Mouse (Mus musculus) retina, postnatal 1 day (tissue): ENCODE results near the gene Rnaset2a.
"Not testable (repeated sequence)": the region's sequence is repeated elsewhere in the genome, so short reads cannot be mapped to it uniquely, and the experiment has no call there.

ENCODE experiments used
- DNase-seq: peaks from one replicate; pipeline ENCODE4 v3.0.0-alpha.2; 2012

Gene Rnaset2a

DNA sequence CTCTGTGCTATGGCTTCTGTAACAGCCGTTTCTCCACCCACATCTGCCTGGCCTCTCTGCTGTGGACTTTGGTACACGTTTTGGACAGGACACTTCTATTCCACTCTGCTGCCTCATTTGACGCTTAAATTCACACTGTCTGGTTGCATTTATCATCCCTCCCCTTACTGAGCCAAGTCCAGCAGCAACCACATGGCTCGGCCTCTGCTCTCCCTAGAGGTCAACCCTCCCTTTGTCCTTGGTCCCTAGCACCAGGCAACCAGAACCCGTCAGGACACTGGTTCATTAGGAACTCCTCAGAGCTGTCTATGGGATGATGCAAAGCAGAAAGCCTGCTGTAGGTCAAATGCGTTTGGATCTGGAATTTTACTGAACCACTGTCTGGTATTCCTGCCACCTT, 17.0 kb downstream of the Rnaset2a start:
- DNase-seq, result not testable (repeated sequence)

- DNase-seq, result not testable (repeated sequence)
These were observed 18.3 kb downstream of the Rnaset2a start for GRCm38 (mm10) chr17:8129578-8129977.

- not testable (repeated sequence) for DNase-seq
These were observed 19.4 kb downstream of the Rnaset2a start for GRCm38 (mm10) chr17:8128326-8128993.

DNA sequence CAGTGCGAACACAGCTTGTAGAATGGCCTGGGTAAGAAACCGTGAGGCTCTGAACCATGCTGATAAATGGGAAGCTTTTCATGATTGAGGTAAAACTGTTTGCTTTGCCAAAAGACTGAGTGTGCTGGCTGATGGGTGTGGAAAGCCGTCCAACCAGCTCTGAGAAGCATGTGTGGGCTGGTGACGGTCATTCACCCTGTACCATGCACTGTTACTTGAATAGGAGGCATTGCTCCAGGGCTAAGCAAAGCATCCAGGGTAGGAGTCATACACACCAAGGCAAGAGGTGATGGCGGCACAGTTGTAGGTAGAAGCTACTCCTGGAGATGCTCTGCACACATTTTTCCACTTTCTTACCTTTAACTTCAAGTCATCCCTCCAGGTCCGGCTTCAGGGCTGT, 23.3 kb downstream of the Rnaset2a start:
- not testable (repeated sequence) for DNase-seq

DNA sequence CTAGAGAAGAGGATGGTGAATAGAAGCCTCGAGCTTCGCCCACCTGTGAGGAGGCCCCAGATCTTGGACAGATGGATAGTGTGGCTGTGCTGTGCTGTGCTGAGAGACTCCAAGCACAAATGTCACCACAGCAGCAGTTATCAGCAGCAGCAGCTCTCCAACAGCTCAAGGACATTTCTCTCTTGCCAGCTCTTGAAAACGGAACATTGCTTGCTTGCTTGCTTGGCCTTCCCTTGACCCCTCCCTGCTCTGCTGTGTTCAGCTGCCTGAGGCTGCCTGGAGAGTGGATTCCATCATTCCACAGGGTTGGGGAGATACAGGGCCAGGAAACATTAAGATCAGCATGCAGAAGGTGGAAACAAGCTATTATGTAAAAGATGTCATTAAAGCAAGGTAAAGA, 24.9 kb downstream of the Rnaset2a start:
- DNase-seq, result not testable (repeated sequence)

GRCm38 (mm10) chr17:8116928-8117327, 31.0 kb downstream of the Rnaset2a start:
- not testable (repeated sequence) for DNase-seq

DNA sequence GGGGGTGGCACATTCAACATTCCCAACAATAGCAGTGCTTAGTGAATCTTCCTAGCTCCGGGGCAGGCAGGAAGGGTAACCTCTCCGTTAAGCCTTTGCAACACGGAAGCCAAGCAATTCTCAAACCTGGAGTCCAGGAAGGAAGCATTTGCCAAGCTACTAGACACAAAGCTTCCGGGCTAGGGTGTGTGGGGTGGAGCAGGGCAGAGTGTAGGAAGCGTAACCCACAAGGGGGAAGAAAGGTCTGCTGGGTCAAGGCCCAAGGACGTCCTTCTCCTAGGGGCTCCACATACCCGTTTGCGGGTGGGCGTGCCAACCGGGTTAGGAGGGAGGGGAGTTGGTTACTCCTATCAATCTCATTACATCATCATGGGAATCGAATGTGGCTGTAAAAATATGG, 31.5 kb downstream of the Rnaset2a start:
- DNase-seq, result not testable (repeated sequence)

DNA sequence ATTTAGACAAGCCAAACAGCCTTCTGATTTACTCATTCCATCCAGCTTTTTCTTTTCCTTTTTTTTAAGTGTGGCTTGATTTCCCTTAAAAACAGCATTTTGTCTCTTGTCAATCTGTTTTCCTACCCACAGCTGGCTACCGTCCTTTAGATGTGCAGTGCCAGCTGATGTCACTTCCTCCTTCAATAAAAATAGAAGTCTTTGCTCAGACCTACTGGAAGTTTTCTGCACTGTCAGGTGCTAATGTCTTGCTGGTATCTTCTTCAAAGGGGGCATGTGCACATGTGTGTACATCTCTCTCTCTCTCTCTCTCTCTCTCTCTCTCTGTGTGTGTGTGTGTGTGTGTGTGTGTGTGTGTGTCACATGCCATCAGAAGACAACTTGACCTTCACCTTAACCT, 35.7 kb downstream of the Rnaset2a start:
- DNase-seq, result not testable (repeated sequence)

GRCm38 (mm10) chr17:8101297-8101609, 46.6 kb downstream of the Rnaset2a start:
- DNase-seq, result not testable (repeated sequence)

DNA sequence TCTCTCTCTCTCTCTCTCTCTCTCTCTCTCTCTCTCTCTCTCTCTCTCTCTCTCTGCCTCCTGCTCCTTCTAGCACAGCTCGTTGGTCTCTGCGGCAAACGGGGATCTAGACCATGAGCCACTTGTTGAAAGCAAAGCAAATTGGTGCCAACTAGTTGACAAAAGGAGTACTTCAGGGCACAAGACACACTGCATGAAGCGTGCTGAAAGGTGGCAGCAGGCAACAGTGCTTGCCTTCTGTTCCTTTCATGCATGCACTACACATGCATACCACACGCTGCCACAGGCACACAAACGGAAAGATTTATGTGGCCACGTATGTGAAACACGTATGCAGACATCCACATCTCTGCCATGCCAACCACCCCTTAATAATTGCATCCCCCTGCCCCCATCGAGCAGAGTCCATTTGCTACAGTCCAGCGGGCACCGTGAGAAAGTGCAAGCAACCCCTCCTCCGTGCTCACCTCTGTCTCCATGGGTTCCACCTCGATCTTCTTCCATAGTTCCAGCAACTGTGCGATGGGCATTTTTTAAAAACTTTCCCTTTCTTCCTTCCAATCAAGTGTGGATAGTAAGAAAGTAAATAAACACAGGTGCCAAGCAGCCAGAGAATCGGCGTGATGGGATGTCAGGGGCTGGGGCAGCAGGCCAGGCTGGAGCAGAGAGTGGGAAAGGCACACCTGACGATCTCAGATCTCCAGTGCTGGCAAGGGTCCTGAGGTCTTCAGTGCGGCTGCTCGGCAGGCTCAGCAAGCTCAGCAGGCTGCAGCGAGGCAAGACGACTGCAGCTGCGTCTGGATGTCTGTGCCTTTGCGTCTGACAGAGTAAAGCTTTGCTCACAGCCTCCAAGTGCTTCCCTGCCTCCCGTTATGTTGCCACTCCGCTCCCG, 47.2 kb downstream of the Rnaset2a start:
- not testable (repeated sequence) for DNase-seq

DNA sequence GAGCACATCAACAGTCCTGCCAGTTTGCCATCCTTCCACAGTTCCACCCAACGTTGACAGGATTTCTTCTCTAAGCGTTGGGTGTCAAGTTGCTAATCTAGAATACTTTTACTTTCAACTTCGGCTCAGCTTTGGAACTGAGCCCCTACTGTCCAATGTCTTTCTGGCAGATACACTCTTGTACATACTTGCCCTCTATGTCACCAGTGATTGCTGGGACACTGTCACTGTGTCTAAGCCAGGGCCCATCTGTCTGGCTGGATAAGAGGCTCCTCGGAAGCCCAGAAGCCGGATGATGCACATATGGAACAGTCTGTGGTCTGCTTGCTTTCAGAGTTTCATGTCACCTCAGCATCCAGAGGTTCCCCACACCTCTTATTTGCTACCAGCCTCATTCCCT, 51.7 kb downstream of the Rnaset2a start:
- peak; percentile 1 for DNase-seq

GRCm38 (mm10) chr17:8095653-8096052, 52.2 kb downstream of the Rnaset2a start:
- peak; percentile 38 for DNase-seq

DNA sequence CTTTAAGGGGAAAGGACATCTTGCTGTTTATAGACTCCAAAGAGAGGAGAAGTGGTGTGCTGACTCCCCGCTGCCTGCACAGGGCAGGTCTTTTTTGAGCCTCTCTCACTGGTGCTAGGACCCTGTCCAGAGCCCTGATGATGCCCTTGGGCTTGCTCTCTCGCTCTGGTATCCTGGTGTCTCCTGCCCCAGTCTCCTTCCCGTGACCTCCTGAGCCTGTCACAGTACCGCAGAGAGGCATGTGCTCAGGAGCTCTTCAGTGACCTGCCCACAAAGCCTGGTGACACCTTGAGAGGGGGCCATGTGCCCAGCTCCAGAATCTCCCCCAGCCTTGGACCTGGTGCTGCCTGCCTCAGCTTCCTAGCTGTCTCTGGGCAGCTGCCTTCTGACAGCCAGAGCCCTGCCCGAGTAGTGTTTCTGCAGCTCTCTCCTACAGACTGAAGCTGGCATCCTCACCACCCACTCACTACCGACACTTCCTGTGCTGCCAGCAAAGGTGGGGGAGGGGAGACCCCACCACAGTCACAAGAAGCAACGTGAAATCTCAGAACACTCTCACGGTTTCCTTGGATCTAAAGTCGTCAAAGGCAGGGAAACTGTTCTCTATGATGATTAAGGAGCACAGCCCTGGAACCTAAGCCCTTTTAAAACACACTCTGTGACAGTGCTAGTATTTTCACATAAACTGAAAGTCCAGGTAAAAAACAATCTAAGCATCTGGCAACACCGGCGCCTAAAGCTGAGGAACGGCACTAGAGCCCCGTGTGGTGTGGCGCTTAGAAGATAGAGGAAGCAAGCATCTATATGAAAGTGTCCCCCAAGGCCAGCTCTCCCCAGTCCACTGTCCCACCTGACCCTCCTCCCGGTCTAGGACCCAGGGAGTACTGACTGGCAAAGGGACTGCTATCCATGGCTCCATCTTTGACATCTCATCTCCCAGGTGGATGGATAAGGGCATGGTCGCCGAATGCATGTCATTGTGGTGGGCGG, 55.1 kb downstream of the Rnaset2a start:
- not testable (repeated sequence) for DNase-seq

DNA sequence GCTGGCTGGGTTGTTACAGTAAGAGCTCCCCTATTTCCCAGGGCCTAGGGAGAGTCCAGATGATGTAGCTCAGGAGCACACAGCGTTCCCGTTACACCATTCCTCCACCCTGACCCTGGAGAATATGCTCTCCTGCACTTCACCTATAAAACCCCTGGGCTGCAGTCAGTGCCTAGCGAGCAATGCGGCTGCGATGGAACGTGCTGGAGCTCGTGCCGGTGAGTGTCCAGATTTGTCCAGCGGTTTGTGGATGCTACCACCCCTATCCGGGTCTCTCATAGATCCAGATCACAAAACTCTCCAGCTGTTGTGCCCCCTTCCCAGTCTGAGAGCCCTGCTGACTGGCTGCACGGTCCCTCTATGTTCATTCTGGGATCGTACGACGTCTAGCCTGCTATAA, 56.6 kb downstream of the Rnaset2a start:
- DNase-seq, result not testable (repeated sequence)

GRCm38 (mm10) chr17:8069847-8070246, 78.0 kb downstream of the Rnaset2a start:
- DNase-seq, result not testable (repeated sequence)
